Comparison of ENCODE assay signal across 8 mouse cellular contexts in genomic region chr7:127272566-127272965, GRCm38 (mm10). TPM values are rescaled to one million over a fixed set of nuclear protein-coding genes. Genes with fewer than 3 reads are reported as not detected.
DNase-seq lines count a peak whose midpoint lies in the region; ATAC-seq and TF ChIP-seq lines count a peak whose summit lies in the region.

No protein-coding gene starts in this region.

- DNase-seq in adrenal gland, postnatal 14 days: peak; percentile 57
- DNase-seq in adrenal gland, adult 8-10 months: no peak
- DNase-seq in lung, postnatal 0 days (ENCODE audit: low spot score): no peak
- no peak for DNase-seq in lung, postnatal 4 days
- DNase-seq in limb, embryonic 11.5 days (ENCODE audit: low spot score): no peak
- no peak for DNase-seq in left cerebral cortex, postnatal 14 days (ENCODE audit: low spot score in 2 of 2)
- no peak for DNase-seq in right cerebral cortex, postnatal 36 days (ENCODE audit: low spot score in 2 of 2)

- TF ChIP-seq CTCF in lung, postnatal 0 days (IDR thresholded peaks at IDR 0.05): no peak
- TF ChIP-seq CTCF in small intestine, adult 2 months (IDR thresholded peaks at IDR 0.05; ENCODE audit: extremely low read depth, insufficient read length, insufficient replicate concordance, low read depth, low read length): no peak

- peak overlapping the region; percentile 70; the same call in 1 of the 2 replicates for H3K4me3 ChIP-seq in lung, postnatal 0 days (ENCODE audit: low read depth, low read length)
- H3K4me3 ChIP-seq in limb, embryonic 11.5 days (ENCODE audit: low read depth, low read length): no peak overlapping the region; the same call in 1 of the 2 replicates
- H3K4me3 ChIP-seq in small intestine, adult 2 months (ENCODE audit: low read depth, low read length): peak overlapping the region; percentile 90

- no peak for TF ChIP-seq EP300 in lung, postnatal 0 days (IDR thresholded peaks at IDR 0.05)

- H3K27ac ChIP-seq in lung, postnatal 0 days (ENCODE audit: low read length): no peak overlapping the region
- H3K27ac ChIP-seq in limb, embryonic 11.5 days (replicated peaks; ENCODE audit: low read depth, low read length): no peak overlapping the region
- H3K27ac ChIP-seq in small intestine, adult 2 months (ENCODE audit: insufficient read depth, low read depth, low read length): peak overlapping the region; percentile 50

- H3K9ac ChIP-seq in lung, postnatal 0 days (replicated peaks; ENCODE audit: low read depth): 0 out of 2 replicates have a peak overlapping the region, but pooled peaks have one; percentile 1
- no peak overlapping the region for H3K9ac ChIP-seq in limb, embryonic 11.5 days (ENCODE audit: low read length)

- no peaks in the 10 kb centered on the region for H3K9me3 ChIP-seq in lung, postnatal 0 days (ENCODE audit: low read length)
- H3K9me3 ChIP-seq in limb, embryonic 11.5 days (ENCODE audit: control insufficient read depth, low read length): no peaks in the 10 kb centered on the region; the same call in 1 of the 2 replicates

- H3K4me1 ChIP-seq in lung, postnatal 0 days (ENCODE audit: insufficient read depth, low read depth, low read length): peaks cover 8% of the 10 kb centered on the region
- no peaks in the 10 kb centered on the region for H3K4me1 ChIP-seq in limb, embryonic 11.5 days (ENCODE audit: control insufficient read depth, insufficient read depth, low read length)
- peaks cover 12% of the 10 kb centered on the region for H3K4me1 ChIP-seq in small intestine, adult 2 months (ENCODE audit: control insufficient read depth, insufficient read depth, insufficient read length, low read length)

- no peaks in the 10 kb centered on the region for H3K27me3 ChIP-seq in lung, postnatal 0 days (replicated peaks; ENCODE audit: insufficient read depth, low read length)
- no peaks in the 10 kb centered on the region for H3K27me3 ChIP-seq in limb, embryonic 11.5 days (ENCODE audit: control insufficient read depth, insufficient read depth, low read length)
- no peaks in the 10 kb centered on the region for H3K27me3 ChIP-seq in small intestine, adult 2 months (ENCODE audit: control insufficient read depth, insufficient read depth, low read length)

- 94% methylated on average over 15 of the region's 15 CpGs for WGBS in lung, postnatal 0 days
- 96% methylated on average over 15 of the region's 15 CpGs for WGBS in limb, embryonic 11.5 days
- 45% methylated on average over 15 of the region's 15 CpGs for WGBS in small intestine, adult 2 months

- no peak for TF ChIP-seq POLR2A in small intestine, adult 2 months (IDR thresholded peaks at IDR 0.05; ENCODE audit: low read depth, low read length)

- ATAC-seq in lung, postnatal 0 days: no peak
- no peak for ATAC-seq in limb, embryonic 11.5 days (ENCODE audit: insufficient number of reproducible peaks, low FRiP score, low TSS enrichment, low read depth)

- intact Hi-C loops in left cerebral cortex, postnatal 14 days (cut with DNase I): no loop called here

- H3K4me2 ChIP-seq in lung, postnatal 0 days (replicated peaks; ENCODE audit: low read depth, low read length): peak overlapping the region; percentile 73
- H3K4me2 ChIP-seq in limb, embryonic 11.5 days (ENCODE audit: low read depth, severe bottlenecking): peak overlapping the region; percentile 91; the same call in 1 of the 2 replicates

- H3K36me3 ChIP-seq in lung, postnatal 0 days (ENCODE audit: insufficient read depth, low read length): no peaks in the 10 kb centered on the region
- peaks cover 12% of the 10 kb centered on the region; the same call in 1 of the 2 replicates for H3K36me3 ChIP-seq in limb, embryonic 11.5 days (ENCODE audit: control insufficient read depth, insufficient read depth, low read length)
- peaks cover 13% of the 10 kb centered on the region; the same call in 1 of the 2 replicates for H3K36me3 ChIP-seq in small intestine, adult 2 months (ENCODE audit: control insufficient read depth, insufficient read depth, low read length)

RNA-seq across cellular contexts. Expression of gene Sephs2, which starts 1.3 kb away (rescaled TPM):
- total RNA-seq in adrenal gland, postnatal 14 days (2021): 147 and 187 TPM in 2 replicates
- 100 to 1,000 TPM in 1 of 4 experiments, 10 to 100 TPM in 3; 44.5 to 105 (median 76.5) TPM for total RNA-seq in adrenal gland, adult 8-10 months (2022)
- 59.4 and 66.9 TPM in 2 replicates for polyA plus RNA-seq in lung, postnatal 0 days (2015; fragmentation: Nextera tagmentation; extraction: Ambion mirVana)
- polyA plus RNA-seq in limb, embryonic 11.5 days (2014; fragmentation: Nextera tagmentation; extraction: Ambion mirVana): 94.5 and 104 TPM in 2 replicates
- 44.5 and 81.9 TPM in 2 replicates for polyA plus RNA-seq in small intestine, adult 2 months (2012; rRNA removed)
- 10 to 100 TPM; 45.9 to 50.3 TPM for total RNA-seq in left cerebral cortex, postnatal 14 days (2021)

RNA-seq across cellular contexts. Expression of gene Dctpp1, which starts 12.1 kb away (rescaled TPM):
- 48.3 and 57.5 TPM in 2 replicates for total RNA-seq in adrenal gland, postnatal 14 days (2021)
- 10 to 100 TPM; 28.2 to 36.5 (median 31.6) TPM for total RNA-seq in adrenal gland, adult 8-10 months (2022)
- 35.7 and 36.4 TPM in 2 replicates for polyA plus RNA-seq in lung, postnatal 0 days (2015; fragmentation: Nextera tagmentation; extraction: Ambion mirVana)
- polyA plus RNA-seq in limb, embryonic 11.5 days (2014; fragmentation: Nextera tagmentation; extraction: Ambion mirVana): 290 and 292 TPM in 2 replicates
- 56.3 and 62.1 TPM in 2 replicates for polyA plus RNA-seq in small intestine, adult 2 months (2012; rRNA removed)
- total RNA-seq in left cerebral cortex, postnatal 14 days (2021): 10 to 100 TPM; 32.1 to 38.3 TPM

RNA-seq across cellular contexts. Expression of gene Itgal, which starts 23.5 kb away (rescaled TPM):
- 2.2 and 8.8 TPM in 2 replicates for total RNA-seq in adrenal gland, postnatal 14 days (2021)
- total RNA-seq in adrenal gland, adult 8-10 months (2022): 1 to 10 TPM; 1.9 to 3.1 (median 2.7) TPM
- polyA plus RNA-seq in lung, postnatal 0 days (2015; fragmentation: Nextera tagmentation; extraction: Ambion mirVana): 3.7 and 3.8 TPM in 2 replicates
- polyA plus RNA-seq in limb, embryonic 11.5 days (2014; fragmentation: Nextera tagmentation; extraction: Ambion mirVana): 0.18 and 0.44 TPM in 2 replicates
- polyA plus RNA-seq in small intestine, adult 2 months (2012; rRNA removed): 5.7 and 12.5 TPM in 2 replicates
- under 1 TPM; 0.59 to 0.72 TPM for total RNA-seq in left cerebral cortex, postnatal 14 days (2021)

RNA-seq across cellular contexts. Expression of gene Zfp771, which starts 28.5 kb away (rescaled TPM):
- total RNA-seq in adrenal gland, postnatal 14 days (2021): 25.9 and 28.1 TPM in 2 replicates
- 10 to 100 TPM; 32.9 to 46.1 (median 39.7) TPM for total RNA-seq in adrenal gland, adult 8-10 months (2022)
- 34.9 and 36.9 TPM in 2 replicates for polyA plus RNA-seq in lung, postnatal 0 days (2015; fragmentation: Nextera tagmentation; extraction: Ambion mirVana)
- polyA plus RNA-seq in limb, embryonic 11.5 days (2014; fragmentation: Nextera tagmentation; extraction: Ambion mirVana): 65.6 and 69.0 TPM in 2 replicates
- polyA plus RNA-seq in small intestine, adult 2 months (2012; rRNA removed): 100.0 and 118 TPM in 2 replicates
- 10 to 100 TPM; 62.0 to 63.9 TPM for total RNA-seq in left cerebral cortex, postnatal 14 days (2021)

RNA-seq across cellular contexts. Expression of gene Sept1, which starts 39.6 kb away (rescaled TPM):
- 11.2 and 35.8 TPM in 2 replicates for total RNA-seq in adrenal gland, postnatal 14 days (2021)
- total RNA-seq in adrenal gland, adult 8-10 months (2022): 10 to 100 TPM in 2 of 4 experiments, 1 to 10 TPM in 2; 9.1 to 11.2 (median 10.3) TPM
- polyA plus RNA-seq in lung, postnatal 0 days (2015; fragmentation: Nextera tagmentation; extraction: Ambion mirVana): 13.0 TPM in 2 replicates
- 23.1 and 29.3 TPM in 2 replicates for polyA plus RNA-seq in limb, embryonic 11.5 days (2014; fragmentation: Nextera tagmentation; extraction: Ambion mirVana)
- 14.3 and 34.1 TPM in 2 replicates for polyA plus RNA-seq in small intestine, adult 2 months (2012; rRNA removed)
- total RNA-seq in left cerebral cortex, postnatal 14 days (2021): 1 to 10 TPM; 5.9 to 6.3 TPM
